Mouse (Mus musculus): Measurements from ENCODE around the gene Gm11115. TPM values are rescaled to one million over a fixed set of nuclear protein-coding genes. Genes with fewer than 3 reads are reported as not detected.

The Gm11115 gene
- polyA plus RNA-seq (2012; ENCODE audit: insufficient read depth, insufficient read length, missing spikeins): not detected in 2 replicates

- no peak for TF ChIP-seq CTCF (IDR thresholded peaks at IDR 0.05; ENCODE audit: low read depth, low read length)
- TF ChIP-seq POLR2A (IDR thresholded peaks at IDR 0.05; ENCODE audit: borderline replicate concordance, low read depth, low read length): no peak
- Histone ChIP-seq H3K27ac (ENCODE audit: insufficient read depth, low read depth, low read length) (no peak within 1 kb of the TSS), H3K4me3 (ENCODE audit: insufficient read depth, low read length) (no peak within 1 kb of the TSS), H3K4me1 (ENCODE audit: control insufficient read depth, insufficient read depth, low read length) (no peaks in the 10 kb centered on the region)
These were observed at the start of gene Gm11115 for GRCm38 (mm10) chr5:88153999-88154398. TSS of gene Gm11115 (minus strand) at chr5:88154099.

- TF ChIP-seq POLR2A (IDR thresholded peaks at IDR 0.05; ENCODE audit: borderline replicate concordance, low read depth, low read length): no peak
- TF ChIP-seq CTCF (IDR thresholded peaks at IDR 0.05; ENCODE audit: low read depth, low read length): no peak
- no peak within 1 kb of the TSS for H3K27ac ChIP-seq (ENCODE audit: insufficient read depth, low read depth, low read length)
- no peak within 1 kb of the TSS for H3K4me3 ChIP-seq (ENCODE audit: insufficient read depth, low read length)
- no peaks in the 10 kb centered on the region for H3K4me1 ChIP-seq (ENCODE audit: control insufficient read depth, insufficient read depth, low read length)
These were observed 42.5 kb downstream of the Gm11115 start, which contains the start of gene Gm11116 for GRCm38 (mm10) chr5:88111430-88111829. TSS of gene Gm11116 (minus strand) at chr5:88111530.

Other genes with a start within 250 kb of the Gm11115 start
- gene Csn3, start 228.5 kb downstream of the Gm11115 start, polyA plus RNA-seq (2012; ENCODE audit: insufficient read depth, insufficient read length, missing spikeins): 0.45 TPM in 1 of 2 replicates, not detected in the other
- not detected in 2 replicates for gene 2310003L06Rik, start 184.6 kb downstream of the Gm11115 start, polyA plus RNA-seq (2012; ENCODE audit: insufficient read depth, insufficient read length, missing spikeins)
- gene Gm28434, start 184.6 kb downstream of the Gm11115 start, polyA plus RNA-seq (2012; ENCODE audit: insufficient read depth, insufficient read length, missing spikeins): not detected in 2 replicates
- gene Cabs1, start 174.7 kb downstream of the Gm11115 start, polyA plus RNA-seq (2012; ENCODE audit: insufficient read depth, insufficient read length, missing spikeins): not detected in 2 replicates
- not detected in 2 replicates for gene Smr3a, start 151.6 kb downstream of the Gm11115 start, polyA plus RNA-seq (2012; ENCODE audit: insufficient read depth, insufficient read length, missing spikeins)
- not detected in 2 replicates for gene Smr2, start 67.5 kb downstream of the Gm11115 start, polyA plus RNA-seq (2012; ENCODE audit: insufficient read depth, insufficient read length, missing spikeins)
- gene Gm11116, start 42.6 kb downstream of the Gm11115 start, polyA plus RNA-seq (2012; ENCODE audit: insufficient read depth, insufficient read length, missing spikeins): not detected in 2 replicates
- not detected in 2 replicates for gene Gm7714, start 114.8 kb upstream of the Gm11115 start, polyA plus RNA-seq (2012; ENCODE audit: insufficient read depth, insufficient read length, missing spikeins)
- gene Prol1, start 163.2 kb upstream of the Gm11115 start, polyA plus RNA-seq (2012; ENCODE audit: insufficient read depth, insufficient read length, missing spikeins): not detected in 2 replicates
- not detected in 2 replicates for gene Amtn, start 222.0 kb upstream of the Gm11115 start, polyA plus RNA-seq (2012; ENCODE audit: insufficient read depth, insufficient read length, missing spikeins)